Mouse (Mus musculus) left cerebral cortex, postnatal 10 days (tissue): Measurements from ENCODE around the gene Zbed3. TPM values are rescaled to one million over a fixed set of nuclear protein-coding genes. Genes with fewer than 3 reads are reported as not detected.
A peak's percentile ranks its signal among the peaks of the same experiment; 100 is the strongest.

Source experiments
- DNase-seq, 2 experiments: peaks; one replicate each; pipeline ENCODE4 v3.0.0; 2021 to 2022; ENCODE audit warnings: low spot score in 2 of 2, mixed read lengths in 1 of 2; ENCODE audit errors: extremely low spot score in 1 of 2
- intact Hi-C: fragments of 180-260 bp; cut with DNase I; formaldehyde crosslinking; loops from one replicate; pipeline ENCODE4 v1.15.1; 2025
- total RNA-seq, 2 experiments: library from RNA; stranded (reverse); gene quantifications; 2 replicates each; pipeline ENCODE4 v1.2.3; 2021

Gene Zbed3
- 10 to 100 TPM; 14.7 to 18.0 TPM for total RNA-seq

- intact Hi-C loops: loop anchor here (10.0 kb wide), 1 partner anchor 99 kb away; no protein-coding TSS in a partner anchor
- no peak for DNase-seq
Measured at GRCm38 (mm10) chr13:95323400-95323799, at the start of gene Zbed3. Gene Zbed3 (plus strand): TSS chr13:95323612.

GRCm38 (mm10) chr13:95278426-95279025, 44.9 kb upstream of the Zbed3 start:
- no peak for DNase-seq
- intact Hi-C loops: no loop called here

GRCm38 (mm10) chr13:95281740-95282673, 41.4 kb upstream of the Zbed3 start:
- DNase-seq: peak in 1 of 2 experiments; percentile 74

GRCm38 (mm10) chr13:95286989-95287388, 36.4 kb upstream of the Zbed3 start:
- DNase-seq: peak; percentile 79 to 82
- intact Hi-C loops: loop anchor here (5.0 to 10.0 kb wide), 2 partner anchors 222 to 270 kb away; no protein-coding TSS in a partner anchor

More at GRCm38 (mm10) chr13:95281740-95282673, 41.4 kb upstream of the Zbed3 start:
- intact Hi-C loops: loop anchor here (10.0 kb wide), 1 partner anchor 217 kb away; no protein-coding TSS in a partner anchor

- no peak for DNase-seq
- intact Hi-C loops: loop anchor here (5.0 to 10.0 kb wide), 2 partner anchors 223 to 271 kb away; no protein-coding TSS in a partner anchor
Measured at GRCm38 (mm10) chr13:95288027-95288426, 35.4 kb upstream of the Zbed3 start.

- intact Hi-C loops: no loop called here
- no peak for DNase-seq
Measured at GRCm38 (mm10) chr13:95291983-95292382, 31.4 kb upstream of the Zbed3 start.

- DNase-seq: no peak
- intact Hi-C loops: no loop called here
Measured at GRCm38 (mm10) chr13:95299956-95300355, 23.5 kb upstream of the Zbed3 start.

- intact Hi-C loops: no loop called here
- no peak for DNase-seq
Measured at GRCm38 (mm10) chr13:95306596-95306995, 16.8 kb upstream of the Zbed3 start.

- intact Hi-C loops: no loop called here
- no peak for DNase-seq
Measured at GRCm38 (mm10) chr13:95307100-95307655, 16.2 kb upstream of the Zbed3 start.

- intact Hi-C loops: no loop called here
- DNase-seq: no peak
Measured at GRCm38 (mm10) chr13:95312016-95312415, 11.4 kb upstream of the Zbed3 start.

- intact Hi-C loops: no loop called here
- DNase-seq: no peak
Measured at GRCm38 (mm10) chr13:95319153-95319552, 4.3 kb upstream of the Zbed3 start.

- DNase-seq: no peak
- intact Hi-C loops: loop anchor here (10.0 kb wide), 1 partner anchor 96 kb away; no protein-coding TSS in a partner anchor
Measured at GRCm38 (mm10) chr13:95320451-95320850, 3.0 kb upstream of the Zbed3 start.

- DNase-seq: peak; percentile 58 to 82
- intact Hi-C loops: loop anchor here (10.0 kb wide), 1 partner anchor 99 kb away; no protein-coding TSS in a partner anchor
Measured at GRCm38 (mm10) chr13:95323950-95324625, 676 bp downstream of the Zbed3 start.

GRCm38 (mm10) chr13:95324626-95325079, 1.2 kb downstream of the Zbed3 start:
- DNase-seq: no peak
- intact Hi-C loops: loop anchor here (10.0 kb wide), 1 partner anchor 100 kb away; no protein-coding TSS in a partner anchor

GRCm38 (mm10) chr13:95325080-95325906, 1.9 kb downstream of the Zbed3 start:
- intact Hi-C loops: loop anchor here (10.0 kb wide), 1 partner anchor 100 kb away; no protein-coding TSS in a partner anchor

GRCm38 (mm10) chr13:95325907-95326550, 2.6 kb downstream of the Zbed3 start:
- intact Hi-C loops: loop anchor here (10.0 kb wide), 1 partner anchor 101 kb away; no protein-coding TSS in a partner anchor
- DNase-seq: no peak

More at GRCm38 (mm10) chr13:95325080-95325906, 1.9 kb downstream of the Zbed3 start:
- DNase-seq: peak; percentile 55 to 90
